Mouse (Mus musculus): Measurements from ENCODE around the gene Nup133. TPM values are rescaled to one million over a fixed set of nuclear protein-coding genes. Genes with fewer than 3 reads are reported as not detected.

The Nup133 gene
- polyA plus RNA-seq, 1 experiment: 7.9 TPM

DNA sequence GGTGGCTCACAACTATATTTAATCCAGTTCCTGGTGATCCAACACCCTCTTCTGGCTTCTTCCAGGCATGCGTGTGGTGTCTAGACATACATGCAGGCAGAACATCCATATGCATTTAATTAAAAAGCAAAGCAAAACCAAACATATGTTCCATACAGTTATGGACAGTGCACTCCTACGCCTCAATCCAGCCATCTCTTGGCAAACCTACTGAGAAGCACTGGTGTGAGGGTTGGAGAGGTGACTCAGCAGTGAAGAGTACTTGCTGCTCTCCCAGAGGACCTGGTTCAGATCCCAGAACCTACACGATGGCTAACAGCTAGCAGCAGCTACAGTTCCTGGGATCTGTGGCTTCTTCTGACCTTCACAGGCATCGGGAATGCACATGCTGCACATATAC is 36.8 kb downstream of the Nup133 start:
- no peaks in the 10 kb centered on the region for H3K4me1 ChIP-seq (ENCODE audit: control insufficient read depth, insufficient read depth, low read length)
- H3K27me3 ChIP-seq (replicated peaks; ENCODE audit: control insufficient read depth, insufficient read depth, low read length): no peaks in the 10 kb centered on the region
- H3K4me3 ChIP-seq (ENCODE audit: insufficient read depth, low read depth, low read length): no peak overlapping the region
- 97% methylated on average over 4 of the region's 4 CpGs for WGBS
- peaks cover 1% of the 10 kb centered on the region for H3K36me3 ChIP-seq (ENCODE audit: control insufficient read depth, insufficient read depth, low read length)
- no peak overlapping the region for H3K27ac ChIP-seq (ENCODE audit: insufficient read depth, low read depth, low read length)
- DNase-seq: no peak
- TF ChIP-seq POLR2A (IDR thresholded peaks at IDR 0.05; ENCODE audit: low read depth, low read length): no peak
- no peak for TF ChIP-seq CTCF (conservative IDR thresholded peaks at IDR 0.05; ENCODE audit: insufficient read depth, insufficient read length, low read depth, low read length)

DNA sequence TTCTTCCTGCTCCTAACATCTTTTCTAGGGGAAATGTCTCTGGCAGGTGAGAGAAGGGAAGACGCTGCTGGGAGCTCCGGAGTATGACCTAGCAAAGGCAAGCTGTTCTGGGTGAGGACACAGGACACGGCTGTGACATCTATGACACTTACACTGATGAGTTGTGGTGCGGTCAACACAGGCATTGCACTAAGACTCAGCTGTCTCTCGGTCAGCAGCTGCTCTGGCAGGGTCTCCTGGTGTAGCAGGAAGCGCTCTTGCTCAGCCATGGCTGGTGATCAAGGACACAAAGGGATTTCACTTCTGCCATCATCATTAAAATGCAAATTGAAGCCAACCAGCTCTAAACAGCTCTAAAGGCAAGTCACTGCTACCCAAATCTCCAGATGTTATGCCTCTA is 41.5 kb downstream of the Nup133 start:
- Histone ChIP-seq H3K4me3 (ENCODE audit: insufficient read depth, low read depth, low read length) (no peak overlapping the region), H3K27ac (ENCODE audit: insufficient read depth, low read depth, low read length) (no peak overlapping the region), H3K36me3 (ENCODE audit: control insufficient read depth, insufficient read depth, low read length) (no peaks in the 10 kb centered on the region; the same call in 1 of the 2 replicates), H3K27me3 (replicated peaks; ENCODE audit: control insufficient read depth, insufficient read depth, low read length) (no peaks in the 10 kb centered on the region), H3K4me1 (ENCODE audit: control insufficient read depth, insufficient read depth, low read length) (no peaks in the 10 kb centered on the region)
- DNase-seq: no peak
- 95% methylated on average over 6 of the region's 6 CpGs for WGBS
- TF ChIP-seq CTCF (conservative IDR thresholded peaks at IDR 0.05; ENCODE audit: insufficient read depth, insufficient read length, low read depth, low read length) (no peak), POLR2A (IDR thresholded peaks at IDR 0.05; ENCODE audit: low read depth, low read length) (no peak)

GRCm38 (mm10) chr8:123902653-123903052 is 46.4 kb downstream of the Nup133 start:
- Histone ChIP-seq H3K27ac (ENCODE audit: insufficient read depth, low read depth, low read length) (no peak overlapping the region), H3K4me3 (ENCODE audit: insufficient read depth, low read depth, low read length) (no peak overlapping the region), H3K27me3 (replicated peaks; ENCODE audit: control insufficient read depth, insufficient read depth, low read length) (no peaks in the 10 kb centered on the region), H3K4me1 (ENCODE audit: control insufficient read depth, insufficient read depth, low read length) (no peaks in the 10 kb centered on the region), H3K36me3 (ENCODE audit: control insufficient read depth, insufficient read depth, low read length) (no peaks in the 10 kb centered on the region; the same call in 1 of the 2 replicates)
- no peak for DNase-seq
- TF ChIP-seq CTCF (conservative IDR thresholded peaks at IDR 0.05; ENCODE audit: insufficient read depth, insufficient read length, low read depth, low read length) (no peak), POLR2A (IDR thresholded peaks at IDR 0.05; ENCODE audit: low read depth, low read length) (no peak)
- WGBS: 86% methylated on average over 7 of the region's 7 CpGs

DNA sequence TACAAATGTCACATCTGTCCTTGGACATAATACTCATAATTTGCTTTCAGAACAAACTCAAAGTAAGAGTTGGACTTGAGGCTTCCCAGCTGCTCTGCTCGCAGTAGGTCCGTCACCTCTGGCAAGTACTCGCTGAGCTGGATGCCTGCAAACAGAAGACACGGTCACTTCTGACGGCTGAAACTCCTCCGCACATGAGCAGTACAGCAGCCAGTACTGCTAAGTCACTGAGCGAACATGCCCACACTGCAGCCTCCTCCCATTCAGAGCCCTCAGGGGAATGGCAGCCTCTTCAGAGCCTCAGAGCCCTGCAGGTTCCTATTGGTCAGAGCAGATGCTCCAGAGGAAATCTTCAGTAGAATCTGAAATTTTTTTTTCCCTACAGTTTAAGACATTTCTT is 49.7 kb downstream of the Nup133 start:
- TF ChIP-seq CTCF (conservative IDR thresholded peaks at IDR 0.05; ENCODE audit: insufficient read depth, insufficient read length, low read depth, low read length) (no peak), POLR2A (IDR thresholded peaks at IDR 0.05; ENCODE audit: low read depth, low read length) (no peak)
- no peaks in the 10 kb centered on the region for H3K27me3 ChIP-seq (replicated peaks; ENCODE audit: control insufficient read depth, insufficient read depth, low read length)
- 83% methylated on average over 7 of the region's 7 CpGs for WGBS
- no peak overlapping the region for H3K4me3 ChIP-seq (ENCODE audit: insufficient read depth, low read depth, low read length)
- H3K36me3 ChIP-seq (ENCODE audit: control insufficient read depth, insufficient read depth, low read length): no peaks in the 10 kb centered on the region; the same call in 1 of the 2 replicates
- no peak overlapping the region for H3K27ac ChIP-seq (ENCODE audit: insufficient read depth, low read depth, low read length)
- no peaks in the 10 kb centered on the region for H3K4me1 ChIP-seq (ENCODE audit: control insufficient read depth, insufficient read depth, low read length)
- DNase-seq: no peak

- H3K4me1 ChIP-seq (ENCODE audit: control insufficient read depth, insufficient read depth, low read length): no peaks in the 10 kb centered on the region
- H3K4me3 ChIP-seq (ENCODE audit: insufficient read depth, low read depth, low read length): no peak overlapping the region
- DNase-seq: no peak
- H3K27ac ChIP-seq (ENCODE audit: insufficient read depth, low read depth, low read length): no peak overlapping the region
- no peaks in the 10 kb centered on the region for H3K36me3 ChIP-seq (ENCODE audit: control insufficient read depth, insufficient read depth, low read length)
- no peaks in the 10 kb centered on the region for H3K27me3 ChIP-seq (replicated peaks; ENCODE audit: control insufficient read depth, insufficient read depth, low read length)
- TF ChIP-seq POLR2A (IDR thresholded peaks at IDR 0.05; ENCODE audit: low read depth, low read length) (no peak), CTCF (conservative IDR thresholded peaks at IDR 0.05; ENCODE audit: insufficient read depth, insufficient read length, low read depth, low read length) (no peak)
- WGBS: 83% methylated on average over 5 of the region's 5 CpGs
Measured at GRCm38 (mm10) chr8:123898576-123898975, 50.5 kb downstream of the Nup133 start.

- H3K27ac ChIP-seq (ENCODE audit: insufficient read depth, low read depth, low read length): no peak overlapping the region
- DNase-seq: no peak
- no peak for TF ChIP-seq POLR2A (IDR thresholded peaks at IDR 0.05; ENCODE audit: low read depth, low read length)
- no peak for TF ChIP-seq CTCF (conservative IDR thresholded peaks at IDR 0.05; ENCODE audit: insufficient read depth, insufficient read length, low read depth, low read length)
- H3K27me3 ChIP-seq (replicated peaks; ENCODE audit: control insufficient read depth, insufficient read depth, low read length): no peaks in the 10 kb centered on the region; the same call in 1 of the 2 replicates
- H3K4me1 ChIP-seq (ENCODE audit: control insufficient read depth, insufficient read depth, low read length): no peaks in the 10 kb centered on the region
- WGBS: 50% methylated on average over 10 of the region's 10 CpGs
- H3K4me3 ChIP-seq (ENCODE audit: insufficient read depth, low read depth, low read length): no peak overlapping the region
- H3K36me3 ChIP-seq (ENCODE audit: control insufficient read depth, insufficient read depth, low read length): no peaks in the 10 kb centered on the region
Measured at GRCm38 (mm10) chr8:123896774-123897173, 52.3 kb downstream of the Nup133 start.

DNA sequence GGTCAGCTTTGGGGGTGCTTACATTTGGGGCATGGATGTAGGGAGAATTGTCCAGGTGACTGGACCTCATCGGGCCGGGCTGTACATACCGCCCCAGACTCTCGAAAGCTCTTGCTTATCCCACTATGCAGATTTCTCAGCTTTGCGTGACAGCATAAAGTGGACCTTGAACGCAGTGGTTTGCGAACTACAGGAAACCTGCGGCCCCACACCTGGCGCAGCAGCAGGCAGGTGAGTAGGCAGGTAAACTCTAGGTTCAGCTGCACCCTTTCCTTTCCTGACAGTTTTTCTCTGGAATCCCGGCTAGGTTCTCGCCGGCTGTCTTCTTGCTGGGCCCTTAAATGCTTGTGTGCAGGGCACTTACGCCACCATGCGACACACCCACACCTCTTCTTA is 52.7 kb downstream of the Nup133 start:
- Histone ChIP-seq H3K27ac (ENCODE audit: insufficient read depth, low read depth, low read length) (no peak overlapping the region), H3K4me3 (ENCODE audit: insufficient read depth, low read depth, low read length) (no peak overlapping the region), H3K27me3 (replicated peaks; ENCODE audit: control insufficient read depth, insufficient read depth, low read length) (no peaks in the 10 kb centered on the region; the same call in 1 of the 2 replicates), H3K36me3 (ENCODE audit: control insufficient read depth, insufficient read depth, low read length) (no peaks in the 10 kb centered on the region), H3K4me1 (ENCODE audit: control insufficient read depth, insufficient read depth, low read length) (no peaks in the 10 kb centered on the region)
- DNase-seq: no peak
- 58% methylated on average over 14 of the region's 14 CpGs for WGBS
- TF ChIP-seq POLR2A (IDR thresholded peaks at IDR 0.05; ENCODE audit: low read depth, low read length) (no peak), CTCF (conservative IDR thresholded peaks at IDR 0.05; ENCODE audit: insufficient read depth, insufficient read length, low read depth, low read length) (no peak)
